Mouse (Mus musculus): Measurements from ENCODE around the gene Kmt2b. TPM values are rescaled to one million over a fixed set of nuclear protein-coding genes. Genes with fewer than 3 reads are reported as not detected.

Kmt2b gene
- total and polyA plus RNA-seq, 3 experiments, result 15.6 to 48.2 TPM; not detected in 1

- DNase-seq (ENCODE audit: low read depth, low spot score), result no peak
- TF ChIP-seq KAT2A (conservative IDR thresholded peaks at IDR 0.05; ENCODE audit: low read depth, low read length) (no peak), E2F4 (IDR thresholded peaks at IDR 0.05; ENCODE audit: borderline replicate concordance, low read depth, low read length) (no peak), MXI1 (IDR thresholded peaks at IDR 0.05; ENCODE audit: low read depth, low read length) (no peak), POLR2AphosphoS5 (IDR thresholded peaks at IDR 0.05; ENCODE audit: borderline replicate concordance, low read depth, low read length) (no peak), POLR2AphosphoS2 (IDR thresholded peaks at IDR 0.05; ENCODE audit: low read length) (no peak)
- peak overlapping the region in 1 of 2 experiments; percentile 80; a peak in 2 of 4 replicates for H3K4me3 ChIP-seq (ENCODE audit: control insufficient read depth in 1 of 2, insufficient read depth in 1 of 2, low read depth in 2 of 2, low read length in 2 of 2)
- H3K27ac ChIP-seq (ENCODE audit: control insufficient read depth, low read depth, low read length), result no peak overlapping the region
- peak overlapping the region; percentile 75 for H3K9ac ChIP-seq (ENCODE audit: control insufficient read depth, low read depth, low read length, poor library complexity, severe bottlenecking)
- H3K79me2 ChIP-seq (ENCODE audit: control insufficient read depth, insufficient read depth, low read length, poor library complexity), result peaks cover 16% of the 10 kb centered on the region
- no peaks in the 10 kb centered on the region for H3K27me3 ChIP-seq (ENCODE audit: control insufficient read depth in 1 of 2, insufficient read depth in 2 of 2, low read length in 2 of 2)
- H3K4me1 ChIP-seq (ENCODE audit: control insufficient read depth in 1 of 2, insufficient read depth in 2 of 2, low read length in 2 of 2), result peaks cover 0 to 9% of the 10 kb centered on the region in 2 experiments; a peak in 2 of 4 replicates
- H3K36me3 ChIP-seq (ENCODE audit: control insufficient read depth in 1 of 2, insufficient read depth in 2 of 2, low read length in 2 of 2), result peaks cover 0 to 8% of the 10 kb centered on the region in 2 experiments; a peak in 2 of 4 replicates
- H3K9me3 ChIP-seq (replicated peaks; ENCODE audit: insufficient read depth, low read length), result no peaks in the 10 kb centered on the region
Measured at GRCm38 (mm10) chr7:30557901-30558514, 30.5 kb downstream of the Kmt2b start.

DNA sequence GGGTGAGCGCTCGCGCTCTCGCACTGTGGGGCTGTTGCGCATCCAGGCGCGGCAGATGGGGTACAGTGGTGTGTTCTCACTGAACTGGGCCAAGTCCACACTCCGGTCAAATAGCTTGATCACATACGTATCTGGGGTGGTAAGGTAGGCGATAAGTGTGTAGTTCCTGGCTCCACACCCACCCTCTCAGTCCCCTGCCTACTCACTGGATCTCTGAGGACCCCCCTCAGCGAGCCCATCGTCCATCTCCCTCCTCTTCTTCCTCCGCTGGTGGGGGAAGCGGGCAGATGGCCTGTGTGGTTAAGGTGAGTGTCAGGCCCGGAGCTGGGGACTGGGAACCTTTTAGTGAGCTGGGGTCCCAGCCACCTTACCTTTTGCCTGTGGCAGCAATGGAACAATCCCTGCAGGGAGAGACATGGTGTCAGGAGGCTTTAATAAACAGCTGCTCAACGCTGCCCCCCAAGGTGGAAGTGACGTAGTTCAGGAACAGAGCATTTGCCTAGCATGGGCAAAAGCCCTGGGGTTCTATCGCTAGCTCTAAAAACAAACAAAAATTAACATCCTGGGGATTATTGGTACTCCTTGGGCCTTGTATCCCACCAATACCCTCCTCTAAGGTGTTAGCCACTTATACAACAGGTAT lies 31.5 kb downstream of the Kmt2b start:
- Histone ChIP-seq H3K9me3 (replicated peaks; ENCODE audit: insufficient read depth, low read length) (no peaks in the 10 kb centered on the region), H3K4me1 (ENCODE audit: control insufficient read depth in 1 of 2, insufficient read depth in 2 of 2, low read length in 2 of 2) (peaks cover 0 to 9% of the 10 kb centered on the region in 2 experiments; a peak in 2 of 4 replicates), H3K27me3 (ENCODE audit: control insufficient read depth in 1 of 2, insufficient read depth in 2 of 2, low read length in 2 of 2) (no peaks in the 10 kb centered on the region)

More for the DNA sequence above, 31.5 kb downstream of the Kmt2b start:
- peaks cover 14% of the 10 kb centered on the region for H3K79me2 ChIP-seq (ENCODE audit: control insufficient read depth, insufficient read depth, low read length, poor library complexity)
- no peak overlapping the region for H3K27ac ChIP-seq (ENCODE audit: control insufficient read depth, low read depth, low read length)
- no peak overlapping the region for H3K9ac ChIP-seq (ENCODE audit: control insufficient read depth, low read depth, low read length, poor library complexity, severe bottlenecking)
- TF ChIP-seq SMC3 (IDR thresholded peaks at IDR 0.05; ENCODE audit: low read depth, low read length), result peak; percentile 16; the same call in 1 of the 2 replicates
- no peak for TF ChIP-seq ELF1 (IDR thresholded peaks at IDR 0.05; ENCODE audit: low read depth, low read length)
- no peak for TF ChIP-seq NRF1 (IDR thresholded peaks at IDR 0.05; ENCODE audit: insufficient read depth, low read depth, low read length, poor library complexity, severe bottlenecking)
- TF ChIP-seq MAZ (IDR thresholded peaks at IDR 0.05; ENCODE audit: low read depth, low read length), result no peak
- TF ChIP-seq MYC (IDR thresholded peaks at IDR 0.05; ENCODE audit: low read depth, low read length), result no peak
- peak; percentile 9; the same call in 1 of the 2 replicates for TF ChIP-seq RAD21 (IDR thresholded peaks at IDR 0.05; ENCODE audit: low read depth, low read length)
- no peak for TF ChIP-seq KAT2A (conservative IDR thresholded peaks at IDR 0.05; ENCODE audit: low read depth, low read length)
- TF ChIP-seq ZMIZ1 (IDR thresholded peaks at IDR 0.05; ENCODE audit: low read depth, low read length), result no peak
- no peak for TF ChIP-seq USF1 (IDR thresholded peaks at IDR 0.05; ENCODE audit: low read depth, low read length)
- TF ChIP-seq SIN3A (IDR thresholded peaks at IDR 0.05; ENCODE audit: low read length), result 0 out of 2 replicates have a peak, but pooled peaks have one; percentile 19
- no peak for TF ChIP-seq MEF2A (IDR thresholded peaks at IDR 0.05; ENCODE audit: extremely low read depth, insufficient replicate concordance, low read depth, low read length, poor library complexity, severe bottlenecking)
- no peak for TF ChIP-seq HCFC1 (IDR thresholded peaks at IDR 0.05; ENCODE audit: low read depth, low read length)
- TF ChIP-seq ZC3H11A (IDR thresholded peaks at IDR 0.05; ENCODE audit: low read depth, low read length), result no peak; the same call in 1 of the 2 replicates
- TF ChIP-seq CTCF (IDR thresholded peaks at IDR 0.05 in 2 of 3, conservative IDR thresholded peaks at IDR 0.05 in 1 of 3; ENCODE audit: control insufficient read depth in 1 of 3, insufficient read depth in 1 of 3, low read depth in 2 of 3, low read length in 3 of 3, poor library complexity in 1 of 3, severe bottlenecking in 1 of 3), result peak; percentile 41 to 55 (median 45)
- H3K36me3 ChIP-seq (ENCODE audit: control insufficient read depth in 1 of 2, insufficient read depth in 2 of 2, low read length in 2 of 2), result peaks cover 0 to 8% of the 10 kb centered on the region in 2 experiments; a peak in 2 of 4 replicates
- no peak overlapping the region for H3K4me3 ChIP-seq (ENCODE audit: control insufficient read depth in 1 of 2, insufficient read depth in 1 of 2, low read depth in 2 of 2, low read length in 2 of 2)
- DNase-seq (ENCODE audit: low read depth, low spot score), result peak; percentile 72
